In the genomic region with DNA sequence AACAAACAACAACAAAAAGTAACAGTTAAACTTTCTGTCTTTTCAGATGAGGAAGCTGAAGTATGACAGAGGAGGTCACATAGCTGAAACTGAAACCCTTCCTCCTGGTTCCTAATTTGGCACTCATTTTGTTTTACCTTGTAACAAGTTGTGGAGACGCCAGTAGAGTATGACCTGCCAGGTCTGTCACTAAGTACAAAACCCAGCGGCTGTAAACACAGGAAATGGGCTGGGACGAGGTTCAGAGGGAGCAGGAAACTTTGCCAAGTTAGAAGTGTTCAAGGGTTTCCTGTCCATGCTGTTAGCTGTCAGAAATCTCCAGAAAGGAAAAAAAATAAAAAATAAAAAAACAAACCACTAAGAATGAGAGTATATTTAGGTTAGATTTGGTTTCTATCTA, we compare ENCODE assay signal across 9 mouse cellular contexts.
DNase-seq lines count a peak whose midpoint lies in the region; ATAC-seq lines count a peak whose summit lies in the region.
"Had no signal": no experiment of that assay in that cellular context is flagged by ENCODE, and none has a peak within 500 bp of the region (broad histone marks: within the 10 kb centered on the region; RNA-seq: fewer than 3 reads in every experiment).

No protein-coding gene starts in this region.

- ATAC-seq in lung, embryonic 16.5 days (ENCODE audit: low read depth) = peak; percentile 88

- no peaks in the 10 kb centered on the region for H3K9me3 ChIP-seq in lung, embryonic 16.5 days (ENCODE audit: control insufficient read depth, low read length)

- H3K27me3 ChIP-seq in lung, embryonic 16.5 days (ENCODE audit: control insufficient read depth, insufficient read depth, low read depth, low read length) = no peaks in the 10 kb centered on the region

- no peak overlapping the region for H3K4me2 ChIP-seq in lung, embryonic 16.5 days (ENCODE audit: low read depth, low read length)

- DNase-seq in cerebellum, adult 11-12 months = peak; percentile 45
- DNase-seq in cerebellum, adult 11 months = no peak
- DNase-seq in CD8-positive naive resting alpha-beta T cell, adult 2 months (ENCODE audit: low read depth in 2 of 2, low spot score in 2 of 2) = peak; percentile 71
- DNase-seq in heart, postnatal 4 days = peak; percentile 52
- DNase-seq in thymus, postnatal 14 days = peak; percentile 72
- DNase-seq in ovary, postnatal 14 days (ENCODE audit: low spot score) = no peak
- no peak for DNase-seq in layer of hippocampus, adult 8-10 months (ENCODE audit: low spot score in 2 of 2)

- no peak overlapping the region for H3K4me3 ChIP-seq in lung, embryonic 16.5 days (ENCODE audit: low read length)

- H3K36me3 ChIP-seq in lung, embryonic 16.5 days (ENCODE audit: control insufficient read depth, insufficient read depth, low read length) = no peaks in the 10 kb centered on the region

- WGBS in lung, embryonic 16.5 days = 7% methylated on average over 3 of the region's 3 CpGs

- H3K27ac ChIP-seq in lung, embryonic 16.5 days (ENCODE audit: low read length) = no peak overlapping the region
- H3K27ac ChIP-seq: macrophage had no signal

- H3K9ac ChIP-seq in lung, embryonic 16.5 days (ENCODE audit: low read length) = no peak overlapping the region

- peaks cover 7% of the 10 kb centered on the region; the same call in 1 of the 2 replicates for H3K4me1 ChIP-seq in lung, embryonic 16.5 days (replicated peaks; ENCODE audit: control insufficient read depth, insufficient read depth, low read length)

Comparison
In these comparisons a context has a peak if more than half of its experiments do, and no peak if none do; other contexts are left out.
1. DNase-seq: peak in cerebellum, adult 11-12 months (single experiment), CD8-positive naive resting alpha-beta T cell, adult 2 months (2 of 2), heart, postnatal 4 days (single experiment) and thymus, postnatal 14 days (single experiment); none in cerebellum, adult 11 months (single experiment), ovary, postnatal 14 days (single experiment) and layer of hippocampus, adult 8-10 months (0 of 2).